Mouse (Mus musculus) lung, adult 2 months (tissue): ENCODE data around the gene Tctex1d1. TPM values are rescaled to one million over a fixed set of nuclear protein-coding genes. Genes with fewer than 3 reads are reported as not detected.

Experiments used
- DNase-seq: peaks from one replicate; pipeline ENCODE4 v3.0.0; 2022
- H3K4me1 ChIP-seq: fragments of 200-500 bp; 2 replicates; pipeline ENCODE4 v1.6.1; 2011; ENCODE audit warnings: low read length; ENCODE audit not compliant: control insufficient read depth, insufficient read depth
- H3K4me3 ChIP-seq: fragments of 200-500 bp; replicated peaks from 2 replicates; pipeline ENCODE3; 2011; ENCODE audit warnings: low read depth, mild to moderate bottlenecking, control low read depth, low read length; ENCODE audit errors: extremely low read depth
- CTCF ChIP-seq: fragments of 200-500 bp; IDR thresholded peaks from 2 replicates; pipeline ENCODE4 v1.5.1; 2011; ENCODE audit warnings: mild to moderate bottlenecking, low read length, control low read depth; ENCODE audit not compliant: insufficient read depth
- POLR2A ChIP-seq: fragments of 200-500 bp; IDR thresholded peaks from 2 replicates; pipeline ENCODE4 v1.6.1; 2011; ENCODE audit warnings: low read depth, mild to moderate bottlenecking, control low read depth, low read length, borderline replicate concordance; ENCODE audit errors: extremely low read depth
- WGBS: fragments of 180-500 bp; shearing (Covaris S2); methylation state at CpG from one replicate; pipeline ENCODE4 v1.1.7; 2018; 5-methylcytosine and 5-hydroxymethylcytosine counted together
- polyA plus RNA-seq: library from polyadenylated mRNA; depleted of rRNA; stranded (reverse); fragments of >200 nt; gene quantifications from 2 replicates; pipeline ENCODE4 v1.2.3, GENCODE M21; 2012

Gene Tctex1d1
- polyA plus RNA-seq, 1 experiment: not detected

GRCm38 (mm10) chr4:102987325-102987724 lies 8.9 kb downstream of the Tctex1d1 start:
- H3K4me3 ChIP-seq: no peak overlapping the region
- no peak for DNase-seq
- TF ChIP-seq CTCF (no peak), POLR2A (no peak)
- H3K4me1 ChIP-seq: no peaks in the 10 kb centered on the region
- 69% methylated on average over 4 of the region's 4 CpGs for WGBS

GRCm38 (mm10) chr4:102987756-102988155 lies 9.3 kb downstream of the Tctex1d1 start:
- no peaks in the 10 kb centered on the region for H3K4me1 ChIP-seq
- 73% methylated on average over 2 of the region's 2 CpGs for WGBS
- no peak overlapping the region for H3K4me3 ChIP-seq
- no peak for DNase-seq
- no peak for TF ChIP-seq CTCF
- no peak for TF ChIP-seq POLR2A

- TF ChIP-seq POLR2A (no peak), CTCF (no peak)
- Histone ChIP-seq H3K4me3 (no peak overlapping the region), H3K4me1 (no peaks in the 10 kb centered on the region)
- no peak for DNase-seq
- WGBS: 65% methylated on average over 6 of the region's 6 CpGs
Observed at GRCm38 (mm10) chr4:102988526-102988925, 10.1 kb downstream of the Tctex1d1 start.

- Histone ChIP-seq H3K4me1 (no peaks in the 10 kb centered on the region), H3K4me3 (no peak overlapping the region)
- WGBS: 75% methylated on average over 5 of the region's 5 CpGs
- TF ChIP-seq CTCF (no peak), POLR2A (no peak)
- no peak for DNase-seq
Observed at GRCm38 (mm10) chr4:102989391-102989790, 11.0 kb downstream of the Tctex1d1 start.

GRCm38 (mm10) chr4:102990016-102990415 lies 11.6 kb downstream of the Tctex1d1 start:
- 81% methylated on average over 4 of the region's 4 CpGs for WGBS
- TF ChIP-seq CTCF: no peak
- TF ChIP-seq POLR2A: no peak
- DNase-seq: no peak
- H3K4me1 ChIP-seq: no peaks in the 10 kb centered on the region
- H3K4me3 ChIP-seq: no peak overlapping the region

GRCm38 (mm10) chr4:102990595-102991340 lies 12.4 kb downstream of the Tctex1d1 start:
- TF ChIP-seq CTCF (no peak), POLR2A (no peak)
- WGBS: 73% methylated on average over 11 of the region's 11 CpGs
- H3K4me1 ChIP-seq: no peaks in the 10 kb centered on the region
- DNase-seq: no peak
- no peak overlapping the region for H3K4me3 ChIP-seq

GRCm38 (mm10) chr4:102991685-102992084 lies 13.3 kb downstream of the Tctex1d1 start:
- H3K4me1 ChIP-seq: no peaks in the 10 kb centered on the region
- no peak for DNase-seq
- TF ChIP-seq POLR2A: no peak
- TF ChIP-seq CTCF: no peak
- WGBS: 87% methylated on average over 3 of the region's 3 CpGs
- H3K4me3 ChIP-seq: no peak overlapping the region

- H3K4me1 ChIP-seq: no peaks in the 10 kb centered on the region
- no peak for TF ChIP-seq CTCF
- TF ChIP-seq POLR2A: no peak
- 84% methylated on average over 4 of the region's 4 CpGs for WGBS
- no peak overlapping the region for H3K4me3 ChIP-seq
- no peak for DNase-seq
Observed at GRCm38 (mm10) chr4:103004681-103005080, 26.3 kb downstream of the Tctex1d1 start.

- Histone ChIP-seq H3K4me3 (no peak overlapping the region), H3K4me1 (no peaks in the 10 kb centered on the region)
- TF ChIP-seq POLR2A: no peak
- TF ChIP-seq CTCF: no peak
- WGBS: 71% methylated on average over 15 of the region's 15 CpGs
- DNase-seq: no peak
Observed at GRCm38 (mm10) chr4:103005190-103005945, 27.0 kb downstream of the Tctex1d1 start.
